Mouse (Mus musculus) B cell, adult (primary cell): ENCODE results near the gene 4931428L18Rik. TPM values are rescaled to one million over a fixed set of nuclear protein-coding genes. Genes with fewer than 3 reads are reported as not detected.

Source experiments
- total RNA-seq: library from RNA; stranded (reverse); gene quantifications from 4 replicates; pipeline ENCODE4 v1.2.4, GENCODE M21; 2023; ENCODE audit not compliant: inconsistent age

The 4931428L18Rik gene
- total RNA-seq = not detected in 4 replicates

DNA sequence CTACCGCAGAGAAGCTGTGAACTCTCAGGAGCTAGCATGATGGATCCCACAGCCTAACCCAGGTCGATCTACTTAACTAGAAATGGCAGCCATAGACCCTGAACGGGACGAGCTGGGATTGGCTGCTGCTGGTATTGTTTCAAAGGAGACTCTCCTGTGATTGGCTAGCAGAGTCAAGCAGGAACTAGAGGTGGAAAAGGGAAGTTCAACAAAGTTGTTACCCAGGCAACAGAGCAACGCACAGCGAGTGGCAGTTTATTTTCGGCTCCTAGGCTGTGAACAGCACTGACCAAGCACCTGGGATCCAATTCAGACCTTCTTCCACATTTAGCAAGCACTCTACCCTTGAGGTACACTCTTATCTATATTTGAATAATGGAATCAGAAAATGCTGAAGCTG lies at the start of gene 4931428L18Rik, which contains the start of gene Pih1d3:
4931428L18Rik (minus strand) TSS at position 121 of the 400 bp plus-strand sequence.
Pih1d3 (plus strand) TSS at position 275 of the 400 bp plus-strand sequence.

DNA sequence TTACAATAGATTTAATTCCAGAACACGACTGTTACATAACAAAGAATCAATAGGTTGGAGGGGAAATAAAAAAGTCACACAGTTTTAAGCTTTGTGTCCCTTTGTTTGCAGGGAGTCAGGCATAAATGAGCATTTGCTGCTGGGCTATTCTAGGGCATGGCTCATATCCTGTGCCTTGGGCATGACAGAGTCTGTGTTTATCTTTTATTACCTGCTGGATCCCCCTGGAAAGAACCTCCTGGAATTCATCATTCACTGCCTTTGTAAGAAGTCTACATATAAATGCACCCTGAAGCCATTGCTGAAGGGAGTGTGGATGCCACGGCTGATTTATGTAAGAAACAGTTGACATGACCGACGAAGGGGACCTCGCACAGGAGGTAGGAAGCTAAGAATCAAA lies 46.4 kb downstream of the 4931428L18Rik start, which contains the start of gene Lgsn:
Lgsn (plus strand) TSS at position 301 of the 400 bp plus-strand sequence.

DNA sequence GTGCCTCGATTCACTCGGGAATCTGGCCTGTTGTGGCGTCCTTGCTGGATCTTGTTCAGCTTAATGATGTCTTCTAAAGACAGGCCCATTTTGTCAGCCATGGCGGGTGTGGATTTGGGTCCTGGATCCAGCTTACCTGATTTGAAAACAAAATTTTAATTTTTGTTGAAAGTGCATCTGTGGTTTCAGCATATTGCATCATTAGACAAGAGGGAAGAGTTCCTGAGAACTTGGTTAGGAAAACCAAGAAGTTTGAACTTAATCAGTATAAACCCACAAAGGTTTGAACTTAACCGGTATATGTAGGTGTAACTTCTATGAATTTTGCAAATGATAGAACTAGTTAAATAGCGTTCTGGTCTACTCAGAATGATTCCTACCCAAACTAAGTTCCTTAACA lies 244.6 kb downstream of the 4931428L18Rik start, which contains the start of gene AC153137.1:
AC153137.1 (minus strand) TSS at position 101 of the 400 bp plus-strand sequence.

Other genes starting within 250 kb of the 4931428L18Rik start
- not detected in 4 replicates for gene AC153137.1, start 244.7 kb downstream of the 4931428L18Rik start, total RNA-seq
- gene Lgsn, start 46.3 kb downstream of the 4931428L18Rik start, total RNA-seq = not detected in 4 replicates
- not detected in 4 replicates for gene Pih1d3, start 154 bp upstream of the 4931428L18Rik start, total RNA-seq